Mouse (Mus musculus): Measurements from ENCODE around the gene Hip1.

DNA sequence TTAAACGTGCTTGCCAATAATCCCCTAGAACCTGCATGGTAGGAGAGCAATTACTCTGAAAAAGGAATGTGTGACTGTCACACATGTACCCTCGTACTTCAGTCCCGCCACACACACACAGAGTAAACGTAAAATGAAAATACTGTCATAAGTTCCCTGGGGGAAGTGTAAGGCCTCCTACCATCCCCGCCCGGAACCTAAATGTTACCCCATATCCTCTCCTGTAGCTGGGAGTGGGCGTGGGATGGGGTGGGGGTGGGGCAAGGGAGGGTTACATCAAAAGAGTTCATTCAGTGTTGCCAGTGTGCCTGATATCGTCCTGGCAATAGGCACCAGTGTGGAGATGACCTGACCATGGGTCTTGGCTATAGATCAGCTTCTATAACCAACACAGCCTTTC lies 81.5 kb downstream of the Hip1 start:
- no peak for TF ChIP-seq CTCF (IDR thresholded peaks at IDR 0.05; ENCODE audit: low read depth)
- TF ChIP-seq EP300 (optimal IDR thresholded peaks at IDR 0.05): no peak

All from stomach, postnatal 0 days (tissue).